8 mouse cellular contexts compared by ENCODE assay signal in the genomic region with DNA sequence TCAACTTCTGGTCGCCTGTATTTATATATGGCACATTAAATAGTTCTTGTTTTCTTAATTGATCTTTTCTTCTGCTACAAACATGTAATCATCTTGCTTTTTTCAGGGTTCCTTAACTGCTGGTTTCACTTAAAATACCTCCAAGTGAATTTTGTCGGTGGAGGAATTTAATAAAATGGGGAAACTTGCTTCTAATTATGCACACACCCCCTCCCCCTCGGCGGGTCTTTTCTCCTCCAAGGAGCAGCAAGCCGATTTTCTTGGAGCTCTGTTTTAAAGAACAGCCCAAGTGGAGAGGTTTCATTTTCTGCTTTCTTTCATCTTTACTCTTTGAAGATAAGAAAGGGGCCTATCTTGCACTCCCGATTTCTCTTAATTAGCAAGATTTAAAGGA. TPM values are rescaled to one million over a fixed set of nuclear protein-coding genes. Genes with fewer than 3 reads are reported as not detected.
DNase-seq lines count a peak whose midpoint lies in the region; ATAC-seq and TF ChIP-seq lines count a peak whose summit lies in the region.

No protein-coding gene starts in this region.

- peak overlapping the region; percentile 73 for H3K4me2 ChIP-seq in kidney, postnatal 0 days (ENCODE audit: low read length)
- peak overlapping the region; percentile 82 for H3K4me2 ChIP-seq in hindbrain, embryonic 13.5 days
- peak overlapping the region; percentile 85 for H3K4me2 ChIP-seq in midbrain, embryonic 15.5 days

- DNase-seq in kidney, postnatal 0 days (ENCODE audit: low spot score), result peak; percentile 71
- DNase-seq in kidney, adult 18-20 months, result no peak
- DNase-seq in embryo, embryonic 10.5 days (ENCODE audit: low spot score), result peak; percentile 89
- no peak for DNase-seq in thymus, postnatal 0 days (ENCODE audit: low spot score)
- DNase-seq in layer of hippocampus, postnatal 14 days (ENCODE audit: low spot score in 2 of 2), result no peak
- no peak for DNase-seq in gastrocnemius, adult 8-10 months (ENCODE audit: low spot score in 2 of 2)

- no peak for ATAC-seq in kidney, postnatal 0 days (replicated peaks; ENCODE audit: low FRiP score, low read depth)
- peak; percentile 15; the same call in 1 of the 2 replicates for ATAC-seq in hindbrain, embryonic 13.5 days (ENCODE audit: low FRiP score)
- ATAC-seq in midbrain, embryonic 15.5 days (replicated peaks), result peak; percentile 34; the same call in 1 of the 2 replicates

- 0 out of 2 replicates have a peak, but pooled peaks cover 3% of the 10 kb centered on the region for H3K36me3 ChIP-seq in kidney, postnatal 0 days (ENCODE audit: insufficient read depth, low read length)
- H3K36me3 ChIP-seq in hindbrain, embryonic 13.5 days, result no peaks in the 10 kb centered on the region
- H3K36me3 ChIP-seq in midbrain, embryonic 15.5 days (replicated peaks), result no peaks in the 10 kb centered on the region

- H3K27me3 ChIP-seq in kidney, postnatal 0 days (ENCODE audit: insufficient read depth, low read length), result no peaks in the 10 kb centered on the region
- H3K27me3 ChIP-seq in hindbrain, embryonic 13.5 days, result no peaks in the 10 kb centered on the region
- H3K27me3 ChIP-seq in midbrain, embryonic 15.5 days (replicated peaks), result no peaks in the 10 kb centered on the region

- H3K9me3 ChIP-seq in kidney, postnatal 0 days (replicated peaks; ENCODE audit: low read length), result no peaks in the 10 kb centered on the region
- no peaks in the 10 kb centered on the region for H3K9me3 ChIP-seq in hindbrain, embryonic 13.5 days
- no peaks in the 10 kb centered on the region for H3K9me3 ChIP-seq in midbrain, embryonic 15.5 days

- peak overlapping the region; percentile 91 for H3K27ac ChIP-seq in kidney, postnatal 0 days
- peak overlapping the region; percentile 89; the same call in 1 of the 2 replicates for H3K27ac ChIP-seq in hindbrain, embryonic 13.5 days
- H3K27ac ChIP-seq in midbrain, embryonic 15.5 days, result peak overlapping the region; percentile 82

- no peaks in the 10 kb centered on the region for H3K4me1 ChIP-seq in kidney, postnatal 0 days (replicated peaks; ENCODE audit: insufficient read depth, low read length)
- peaks cover 19% of the 10 kb centered on the region for H3K4me1 ChIP-seq in hindbrain, embryonic 13.5 days (replicated peaks)
- H3K4me1 ChIP-seq in midbrain, embryonic 15.5 days, result peaks cover 27% of the 10 kb centered on the region

- H3K9ac ChIP-seq in kidney, postnatal 0 days (ENCODE audit: low read depth, low read length), result peak overlapping the region; percentile 63
- H3K9ac ChIP-seq in hindbrain, embryonic 13.5 days, result peak overlapping the region; percentile 80; the same call in 1 of the 2 replicates
- H3K9ac ChIP-seq in midbrain, embryonic 15.5 days, result peak overlapping the region; percentile 65; the same call in 1 of the 2 replicates

- no peak for TF ChIP-seq CTCF in kidney, postnatal 0 days (IDR thresholded peaks at IDR 0.05; ENCODE audit: low read depth)

- peak overlapping the region; percentile 61 for H3K4me3 ChIP-seq in kidney, postnatal 0 days (replicated peaks; ENCODE audit: low read depth, low read length)
- peak overlapping the region; percentile 71 for H3K4me3 ChIP-seq in hindbrain, embryonic 13.5 days
- H3K4me3 ChIP-seq in midbrain, embryonic 15.5 days, result peak overlapping the region; percentile 68

- WGBS in kidney, postnatal 0 days, result 1% methylated on average over 6 of the region's 6 CpGs
- under 1% methylated on average over 6 of the region's 6 CpGs for WGBS in hindbrain, embryonic 13.5 days
- WGBS in midbrain, embryonic 15.5 days, result under 1% methylated on average over 6 of the region's 6 CpGs

RNA-seq across cellular contexts. Expression of a gene that starts 0.5 kb away (rescaled TPM):
- polyA plus RNA-seq in kidney, postnatal 0 days (2015; fragmentation: Nextera tagmentation; extraction: Ambion mirVana), result 24.5 and 25.4 TPM in 2 replicates
- polyA plus RNA-seq in hindbrain, embryonic 13.5 days (2015; fragmentation: Nextera tagmentation; extraction: Ambion mirVana), result 28.0 and 28.8 TPM in 2 replicates
- polyA plus RNA-seq in midbrain, embryonic 15.5 days (2015; fragmentation: Nextera tagmentation; extraction: Ambion mirVana), result 38.4 and 39.1 TPM in 2 replicates
- polyA plus RNA-seq in thymus, postnatal 0 days (2015; fragmentation: Nextera tagmentation; extraction: Ambion mirVana), result 3.6 and 4.0 TPM in 2 replicates
- total RNA-seq in layer of hippocampus, postnatal 14 days (2021), result 1 to 10 TPM; 6.4 to 6.8 TPM
- 1 to 10 TPM; 1.7 to 3.3 (median 1.9) TPM for total RNA-seq in gastrocnemius, adult 8-10 months (2022)

Comparison
In these comparisons a context has a peak if more than half of its experiments do, and no peak if none do; other contexts are left out.
1. DNase-seq: peak in kidney, postnatal 0 days (single experiment) and embryo, embryonic 10.5 days (single experiment); none in kidney, adult 18-20 months (single experiment), thymus, postnatal 0 days (single experiment), layer of hippocampus, postnatal 14 days (0 of 2) and gastrocnemius, adult 8-10 months (0 of 2).
2. Peak in every context shown above with its lines, with median percentiles within 50 percentile points of each other: H3K27ac ChIP-seq, H3K4me2 ChIP-seq, H3K4me3 ChIP-seq and H3K9ac ChIP-seq.